Mouse (Mus musculus) thymus, adult 2 months (tissue): Measurements from ENCODE around the gene Fermt3. TPM values are rescaled to one million over a fixed set of nuclear protein-coding genes. Genes with fewer than 3 reads are reported as not detected.
A peak's percentile ranks its signal among the peaks of the same experiment; 100 is the strongest.

Source experiments
- DNase-seq: peaks from one replicate; pipeline ENCODE4 v3.0.0; 2021
- H3K27ac ChIP-seq: fragments of 200-500 bp; 2 replicates; pipeline ENCODE4 v1.5.1; 2012; ENCODE audit warnings: low read length, control low read depth; ENCODE audit not compliant: control insufficient read depth, insufficient read depth
- H3K27me3 ChIP-seq: fragments of 200-500 bp; 2 replicates; pipeline ENCODE4 v1.6.1; 2012; ENCODE audit warnings: mild to moderate bottlenecking, low read length, moderate library complexity, mixed read lengths; ENCODE audit not compliant: control insufficient read depth, insufficient read depth
- H3K36me3 ChIP-seq: fragments of 200-500 bp; 2 replicates; pipeline ENCODE4 v1.6.1; 2012; ENCODE audit warnings: mild to moderate bottlenecking, low read length, moderate library complexity; ENCODE audit not compliant: control insufficient read depth, insufficient read depth
- H3K4me1 ChIP-seq: fragments of 200-500 bp; replicated peaks from 2 replicates; pipeline ENCODE4 v1.6.1; 2012; ENCODE audit warnings: low read length; ENCODE audit not compliant: control insufficient read depth, insufficient read depth
- H3K4me3 ChIP-seq: fragments of 200-500 bp; 2 replicates; pipeline ENCODE4 v1.5.1; 2012; ENCODE audit warnings: mild to moderate bottlenecking, low read length, control low read depth, moderate library complexity; ENCODE audit not compliant: control insufficient read depth, insufficient read depth
- CTCF ChIP-seq: fragments of 200-500 bp; IDR thresholded peaks from 2 replicates; pipeline ENCODE4 v1.5.1; 2012; ENCODE audit warnings: mild to moderate bottlenecking, control low read depth, low read length, moderate library complexity, borderline replicate concordance; ENCODE audit not compliant: control insufficient read depth, poor library complexity, insufficient read depth; ENCODE audit errors: extremely low read depth
- POLR2A ChIP-seq: fragments of 200-500 bp; IDR thresholded peaks from 2 replicates; pipeline ENCODE4 v1.6.1; 2012; ENCODE audit warnings: mild to moderate bottlenecking, low read length, control low read depth, moderate library complexity; ENCODE audit not compliant: control insufficient read depth, poor library complexity, insufficient read depth; ENCODE audit errors: extremely low read depth
- WGBS: fragments of 180-500 bp; shearing (Covaris S2); methylation state at CpG from one replicate; pipeline ENCODE4 v1.1.7; 2018; 5-methylcytosine and 5-hydroxymethylcytosine counted together
- polyA plus RNA-seq: library from polyadenylated mRNA; depleted of rRNA; stranded (reverse); fragments of >200 nt; gene quantifications from 2 replicates; pipeline ENCODE4 v1.2.3, GENCODE M21; 2012

Fermt3 gene
- polyA plus RNA-seq, 1 experiment: 345 TPM

GRCm38 (mm10) chr19:6969291-6969664 lies 50.0 kb downstream of the Fermt3 start:
- 3% methylated on average over 20 of the region's 20 CpGs for WGBS
- TF ChIP-seq POLR2A (no peak), CTCF (no peak)
- H3K27me3 ChIP-seq: no peaks in the 10 kb centered on the region
- H3K4me3 ChIP-seq: peak overlapping the region; percentile 51
- H3K4me1 ChIP-seq: peaks cover 30% of the 10 kb centered on the region
- no peak for DNase-seq
- no peaks in the 10 kb centered on the region for H3K36me3 ChIP-seq
- H3K27ac ChIP-seq: no peak overlapping the region

DNA sequence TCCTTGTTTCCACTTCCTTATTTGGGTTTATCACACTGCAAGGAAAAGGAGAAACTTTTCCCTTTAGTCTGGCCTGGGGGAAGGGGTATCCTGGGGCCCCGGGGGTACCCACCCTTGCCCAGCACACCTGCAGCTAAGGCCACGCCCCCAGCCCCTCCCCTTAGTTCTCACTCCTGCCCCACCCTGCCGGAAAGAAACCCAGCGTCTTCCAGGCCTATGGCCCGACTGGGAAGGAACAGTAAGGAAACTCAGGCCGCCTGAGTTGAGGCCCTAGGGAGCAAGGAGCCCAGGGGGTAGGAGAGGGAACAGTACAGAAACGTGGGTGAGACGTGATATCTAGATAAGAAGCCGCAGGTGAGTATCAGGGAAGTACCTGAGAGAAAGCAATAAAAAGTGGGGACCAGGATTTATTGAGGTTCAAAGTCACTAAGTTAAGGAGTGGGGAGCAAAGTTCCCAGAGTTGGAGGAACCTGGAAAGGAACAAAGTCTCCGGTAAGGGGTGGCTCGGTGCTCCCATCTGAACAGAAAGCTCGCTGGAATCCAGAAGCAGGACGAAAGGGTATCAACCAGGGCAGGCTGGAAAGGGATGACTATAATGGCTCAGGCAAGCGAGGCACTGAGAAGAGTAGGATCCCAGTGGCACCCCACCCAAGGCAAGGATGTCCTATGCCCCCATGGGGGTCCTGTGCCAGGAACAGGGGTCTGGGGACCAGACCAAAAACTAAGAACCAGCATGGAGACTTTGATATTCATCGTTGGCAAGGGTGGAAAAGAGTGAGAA lies 50.6 kb downstream of the Fermt3 start:
- peak; percentile 39 for DNase-seq
- H3K27me3 ChIP-seq: no peaks in the 10 kb centered on the region
- 26% methylated on average over 15 of the region's 15 CpGs for WGBS
- no peaks in the 10 kb centered on the region for H3K36me3 ChIP-seq
- TF ChIP-seq CTCF (no peak), POLR2A (no peak)
- H3K4me1 ChIP-seq: peaks cover 27% of the 10 kb centered on the region
- 0 out of 2 replicates have a peak overlapping the region, but pooled peaks have one; percentile 3 for H3K4me3 ChIP-seq
- no peak overlapping the region for H3K27ac ChIP-seq

DNA sequence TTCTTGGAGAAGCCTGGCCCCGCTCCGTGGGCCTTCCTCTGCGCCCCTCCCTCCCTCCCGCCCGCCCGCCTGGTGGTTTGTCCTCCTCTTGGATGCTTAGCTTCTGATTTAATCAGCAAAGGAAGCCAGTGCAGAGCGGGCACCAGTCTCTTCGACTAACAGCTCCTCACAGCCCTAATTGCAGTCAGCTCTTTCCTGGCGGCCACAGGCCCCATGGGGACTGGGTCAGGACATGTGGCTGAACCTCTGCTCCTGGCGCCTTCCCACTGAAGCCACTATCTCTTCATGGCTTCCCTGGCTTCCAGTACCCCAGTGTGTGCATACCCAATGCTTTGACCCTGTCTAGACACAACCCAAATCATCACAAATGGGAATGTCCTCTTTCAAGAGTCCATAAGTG lies 62.8 kb downstream of the Fermt3 start:
- Histone ChIP-seq H3K27me3 (no peaks in the 10 kb centered on the region), H3K36me3 (no peaks in the 10 kb centered on the region), H3K27ac (no peak overlapping the region), H3K4me1 (peaks cover 12% of the 10 kb centered on the region), H3K4me3 (no peak overlapping the region)
- 90% methylated on average over 10 of the region's 10 CpGs for WGBS
- no peak for TF ChIP-seq CTCF
- no peak for TF ChIP-seq POLR2A
- DNase-seq: no peak

DNA sequence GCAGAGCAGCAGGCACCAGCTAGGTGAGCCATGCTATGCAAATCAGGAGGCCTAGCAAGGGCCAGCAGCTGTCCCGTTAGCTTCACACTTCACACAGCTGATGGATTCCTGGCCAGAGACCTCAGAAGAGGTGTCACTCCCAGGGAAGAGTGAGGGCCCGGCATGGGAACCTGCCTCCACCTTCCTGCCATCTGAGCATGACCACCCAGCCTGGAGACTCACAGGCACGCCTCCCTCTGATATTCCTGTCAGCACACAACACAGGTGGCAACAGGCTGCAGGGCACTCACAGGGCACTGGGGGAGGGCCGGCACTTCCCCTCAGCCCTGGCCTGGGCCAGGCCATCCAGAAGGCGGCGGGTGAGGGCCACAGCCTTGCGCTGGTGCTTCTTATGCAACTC lies 63.8 kb downstream of the Fermt3 start:
- 95% methylated on average over 7 of the region's 7 CpGs for WGBS
- H3K4me3 ChIP-seq: no peak overlapping the region
- no peaks in the 10 kb centered on the region for H3K36me3 ChIP-seq
- no peak for DNase-seq
- peaks cover 15% of the 10 kb centered on the region for H3K4me1 ChIP-seq
- no peak overlapping the region for H3K27ac ChIP-seq
- TF ChIP-seq CTCF (no peak), POLR2A (no peak)
- no peaks in the 10 kb centered on the region for H3K27me3 ChIP-seq

DNA sequence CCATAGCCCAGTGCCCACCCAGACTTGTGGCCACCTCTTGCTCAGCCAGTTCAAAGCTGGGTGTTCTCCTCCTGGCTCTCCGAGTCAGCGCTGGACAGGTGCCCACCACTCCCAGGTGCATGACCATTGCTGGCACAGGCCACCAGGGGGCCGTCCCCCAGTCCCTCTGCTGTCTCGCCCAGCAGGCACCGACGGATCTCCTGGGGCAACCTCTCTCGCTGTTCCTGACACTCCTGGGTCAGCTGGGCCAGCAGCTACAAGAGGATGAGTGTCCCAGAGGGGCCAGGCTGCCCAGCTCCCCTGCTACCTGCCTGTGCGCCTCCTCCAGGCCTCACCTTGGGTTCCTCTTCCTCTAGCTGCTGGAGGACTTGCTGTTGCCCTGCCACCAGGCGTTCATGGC lies 65.2 kb downstream of the Fermt3 start:
- TF ChIP-seq POLR2A (no peak), CTCF (peak; percentile 63; the same call in 1 of the 2 replicates)
- no peak overlapping the region for H3K4me3 ChIP-seq
- no peak overlapping the region for H3K27ac ChIP-seq
- H3K4me1 ChIP-seq: peaks cover 16% of the 10 kb centered on the region
- no peak for DNase-seq
- H3K36me3 ChIP-seq: no peaks in the 10 kb centered on the region
- WGBS: 80% methylated on average over 9 of the region's 9 CpGs
- no peaks in the 10 kb centered on the region for H3K27me3 ChIP-seq

DNA sequence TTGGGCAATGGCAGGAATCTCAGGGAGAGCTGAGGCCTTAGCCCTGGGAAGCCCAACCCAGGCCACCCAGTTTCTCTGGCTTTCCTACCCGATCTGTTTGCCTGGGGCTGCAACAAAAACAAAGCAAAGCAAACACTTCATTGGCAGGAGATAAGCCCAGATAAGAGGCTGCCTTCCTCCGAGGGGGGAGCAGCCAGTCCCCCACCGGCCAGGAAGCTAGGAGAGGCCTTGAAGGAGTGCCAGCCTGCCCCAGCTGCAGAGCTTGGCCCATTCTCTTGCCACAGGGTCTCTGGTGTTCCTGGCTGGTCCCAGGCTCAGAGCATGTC lies 66.6 kb downstream of the Fermt3 start:
- TF ChIP-seq CTCF (no peak), POLR2A (no peak)
- DNase-seq: no peak
- peaks cover 20% of the 10 kb centered on the region for H3K4me1 ChIP-seq

GRCm38 (mm10) chr19:6951994-6952711 lies 67.1 kb downstream of the Fermt3 start:
- WGBS: 7% methylated on average over 31 of the region's 31 CpGs
- H3K4me1 ChIP-seq: peaks cover 20% of the 10 kb centered on the region

More for the DNA sequence above, 66.6 kb downstream of the Fermt3 start:
- Histone ChIP-seq H3K27ac (peak overlapping the region; percentile 73; the same call in 1 of the 2 replicates), H3K27me3 (no peaks in the 10 kb centered on the region), H3K4me3 (peak overlapping the region; percentile 70; the same call in 1 of the 2 replicates), H3K36me3 (no peaks in the 10 kb centered on the region)
- WGBS: 1% methylated on average over 3 of the region's 3 CpGs

More at GRCm38 (mm10) chr19:6951994-6952711, 67.1 kb downstream of the Fermt3 start:
- Histone ChIP-seq H3K4me3 (peak overlapping the region; percentile 70), H3K27ac (peak overlapping the region; percentile 73), H3K27me3 (no peaks in the 10 kb centered on the region), H3K36me3 (no peaks in the 10 kb centered on the region)
- peak; percentile 56 for DNase-seq
- no peak for TF ChIP-seq POLR2A
- no peak for TF ChIP-seq CTCF
